Mouse (Mus musculus): ENCODE data around the gene Tnk2. TPM values are rescaled to one million over a fixed set of nuclear protein-coding genes. Genes with fewer than 3 reads are reported as not detected.

Gene Tnk2
- polyA plus RNA-seq (2017; shearing (Covaris generic)): 20.3 TPM

GRCm38 (mm10) chr16:32643661-32644061, at the start of gene Tnk2:
TSS of gene Tnk2 (plus strand) at chr16:32643874.

DNA sequence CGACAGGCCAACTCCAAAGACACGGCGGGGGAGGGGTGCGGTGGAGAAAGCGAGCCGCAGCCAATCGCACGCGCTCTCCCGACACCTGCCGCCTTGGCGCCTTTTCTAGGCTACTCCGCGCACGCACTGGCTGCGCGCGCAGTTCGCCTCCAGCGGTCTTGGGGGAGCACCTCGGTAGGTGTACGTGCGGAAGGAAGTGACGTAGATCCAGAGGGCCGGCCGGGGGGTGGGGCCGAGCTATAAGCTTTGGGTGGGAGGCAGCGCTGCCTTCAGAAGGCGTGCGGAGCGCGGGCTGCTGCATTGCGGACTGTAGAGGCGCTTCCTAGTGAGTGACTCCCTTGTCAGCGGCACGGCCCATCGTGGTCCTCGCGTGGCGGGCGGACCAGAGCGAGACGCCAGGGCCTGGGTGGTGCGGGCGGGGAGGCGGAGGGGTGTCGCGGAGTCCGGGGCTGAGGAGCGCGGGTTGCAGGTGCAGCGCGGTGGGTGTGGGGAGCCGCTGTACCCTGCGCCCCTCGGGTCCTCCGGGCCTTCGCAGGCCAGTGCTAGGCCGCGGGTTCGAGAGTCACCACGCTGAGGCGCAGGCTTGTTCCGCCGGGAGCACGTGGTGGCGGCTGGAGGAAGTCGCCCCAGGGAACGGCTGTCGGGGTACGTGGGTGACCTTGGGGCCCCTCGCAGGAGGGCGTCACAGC, 34.8 kb upstream of the Tnk2 start, which contains the start of gene Tfrc:
TSS of gene Tfrc (plus strand) at position 209 of the 689 bp plus-strand sequence.

Other genes with a start within 250 kb of the Tnk2 start
- gene Tm4sf19, start 243.4 kb upstream of the Tnk2 start, polyA plus RNA-seq (2017; shearing (Covaris generic)): not detected
- 2.2 TPM for gene Tctex1d2, start 224.2 kb upstream of the Tnk2 start, polyA plus RNA-seq (2017; shearing (Covaris generic))
- gene Pcyt1a, start 213.0 kb upstream of the Tnk2 start, polyA plus RNA-seq (2017; shearing (Covaris generic)): 10.5 TPM
- 0.12 TPM for gene Slc51a, start 156.0 kb upstream of the Tnk2 start, polyA plus RNA-seq (2017; shearing (Covaris generic))
- gene Zdhhc19, start 147.6 kb upstream of the Tnk2 start, polyA plus RNA-seq (2017; shearing (Covaris generic)): not detected
- 28.8 TPM for gene Tfrc, start 35.0 kb upstream of the Tnk2 start, polyA plus RNA-seq (2017; shearing (Covaris generic))
- gene Muc4, start 92.0 kb downstream of the Tnk2 start, polyA plus RNA-seq (2017; shearing (Covaris generic)): 0.04 TPM
- gene Muc20, start 153.6 kb downstream of the Tnk2 start, polyA plus RNA-seq (2017; shearing (Covaris generic)): 0.38 TPM
- not detected for gene Smbd1, start 166.6 kb downstream of the Tnk2 start, polyA plus RNA-seq (2017; shearing (Covaris generic))
- gene Fyttd1, start 233.6 kb downstream of the Tnk2 start, polyA plus RNA-seq (2017; shearing (Covaris generic)): 71.2 TPM
- gene Rubcn, start 233.9 kb downstream of the Tnk2 start, polyA plus RNA-seq (2017; shearing (Covaris generic)): 18.7 TPM